Mouse (Mus musculus): ENCODE results near the gene Dusp5.
"Not testable (repeated sequence)": the region's sequence is repeated elsewhere in the genome, so short reads cannot be mapped to it uniquely, and the experiment has no call there.

- not testable (repeated sequence) for TF ChIP-seq CTCF, EP300 (IDR thresholded peaks at IDR 0.05; ENCODE audit: low read depth)
Measured at GRCm38 (mm10) chr19:53501239-53501638, 27.7 kb upstream of the Dusp5 start.

All from heart, postnatal 0 days (tissue).